Mouse (Mus musculus): Measurements from ENCODE around the gene Bbs10. TPM values are rescaled to one million over a fixed set of nuclear protein-coding genes. Genes with fewer than 3 reads are reported as not detected.

The Bbs10 gene
- 0.91 and 1.4 TPM in 2 replicates for polyA plus RNA-seq (2015; fragmentation: Nextera tagmentation; extraction: Ambion mirVana)

DNA sequence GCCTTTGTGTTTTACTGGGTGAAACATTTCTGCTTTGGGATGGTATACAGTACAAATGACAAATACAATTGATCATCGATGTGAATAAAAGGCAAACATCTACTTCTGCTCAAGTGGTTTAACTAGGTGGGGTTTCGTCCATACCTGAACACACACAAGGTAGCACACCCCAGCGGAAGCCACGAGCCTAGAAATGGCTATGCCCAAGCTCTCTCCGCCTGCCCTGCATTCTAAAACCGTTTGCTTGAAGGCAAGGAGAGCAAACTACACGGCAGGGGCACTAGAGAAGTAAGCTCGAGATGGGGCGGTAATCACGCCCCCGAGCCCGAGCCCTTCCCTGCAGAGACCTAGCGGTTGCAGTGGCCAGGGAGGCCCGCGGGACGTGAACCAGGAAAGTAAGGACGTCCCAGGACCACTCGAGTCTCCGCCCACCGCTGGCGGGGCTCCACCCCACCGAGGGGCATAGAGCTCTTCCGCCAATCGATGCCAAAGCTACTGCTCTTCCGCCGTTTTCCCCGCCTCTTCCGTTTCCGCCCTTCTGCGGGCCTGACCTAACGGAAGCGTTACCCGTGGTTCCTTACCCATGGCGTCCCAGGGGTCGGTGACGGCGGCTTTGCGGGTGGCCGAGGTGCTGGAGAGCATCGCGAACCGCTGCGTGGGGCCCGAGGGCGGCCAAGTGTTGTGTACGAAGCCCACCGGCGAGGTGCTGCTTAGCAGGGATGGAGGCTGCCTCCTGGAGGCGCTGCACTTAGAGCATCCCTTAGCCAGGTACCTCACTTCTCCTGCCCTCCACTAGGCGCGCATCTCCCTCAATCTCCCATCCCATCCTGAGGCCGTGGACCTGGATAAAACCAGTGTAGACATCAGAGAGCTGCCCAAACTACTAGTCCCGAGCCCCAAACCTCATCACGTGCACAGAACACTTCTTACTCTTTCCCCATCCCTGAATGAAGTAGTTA lies at the start of gene Bbs10:
Gene Bbs10 (plus strand): TSS at position 540 of the 959 bp plus-strand sequence.
- peak within 1 kb of the TSS; percentile 66 for H3K9ac ChIP-seq (ENCODE audit: low read depth, low read length)
- H3K36me3 ChIP-seq (ENCODE audit: control insufficient read depth, insufficient read depth), result peaks cover under 1% of the 10 kb centered on the region
- H3K27ac ChIP-seq (ENCODE audit: low read length), result no peak within 1 kb of the TSS
- H3K4me3 ChIP-seq (ENCODE audit: low read depth, low read length), result peak within 1 kb of the TSS; percentile 86
- peak; percentile 99 for ATAC-seq (ENCODE audit: low read depth)
- no peaks in the 10 kb centered on the region for H3K9me3 ChIP-seq (replicated peaks; ENCODE audit: control insufficient read depth, low read length)
- peak within 1 kb of the TSS; percentile 82 for H3K4me2 ChIP-seq (ENCODE audit: low read depth, low read length)
- under 1% methylated on average over 54 of the region's 54 CpGs for WGBS (ENCODE audit: insufficient replicate concordance)
- H3K4me1 ChIP-seq (ENCODE audit: control insufficient read depth, low read depth, low read length), result peaks cover 12% of the 10 kb centered on the region
- no peaks in the 10 kb centered on the region for H3K27me3 ChIP-seq (ENCODE audit: control insufficient read depth, insufficient read depth, low read depth, low read length)

DNA sequence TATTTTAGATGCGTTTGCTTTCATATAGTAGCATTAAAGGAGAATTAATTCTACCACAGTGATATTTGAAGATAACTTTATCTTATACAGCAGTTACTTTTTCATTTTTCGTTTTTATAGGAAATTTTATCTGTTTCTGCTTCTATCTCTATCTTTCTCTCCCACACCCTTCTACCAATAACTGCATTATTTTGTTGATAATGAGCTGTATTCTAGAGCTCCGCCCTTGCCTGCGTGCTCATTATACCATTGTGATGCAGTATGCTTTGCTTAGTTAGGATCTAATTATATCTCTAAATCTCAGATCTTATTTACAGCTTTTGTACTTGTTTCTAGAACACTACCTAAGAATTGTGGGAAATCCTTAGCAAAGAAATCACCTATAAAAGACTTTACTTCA lies 48.3 kb upstream of the Bbs10 start:
- no peaks in the 10 kb centered on the region; the same call in 1 of the 2 replicates for H3K4me1 ChIP-seq (ENCODE audit: control insufficient read depth, low read depth, low read length)
- no peak overlapping the region for H3K9ac ChIP-seq (ENCODE audit: low read depth, low read length)
- no peaks in the 10 kb centered on the region for H3K9me3 ChIP-seq (replicated peaks; ENCODE audit: control insufficient read depth, low read length)
- no peak overlapping the region for H3K4me3 ChIP-seq (ENCODE audit: low read depth, low read length)
- no peaks in the 10 kb centered on the region for H3K36me3 ChIP-seq (ENCODE audit: control insufficient read depth, insufficient read depth)
- no peak overlapping the region for H3K4me2 ChIP-seq (ENCODE audit: low read depth, low read length)
- ATAC-seq (ENCODE audit: low read depth), result peak; percentile 60
- H3K27ac ChIP-seq (ENCODE audit: low read length), result no peak overlapping the region
- H3K27me3 ChIP-seq (ENCODE audit: control insufficient read depth, insufficient read depth, low read depth, low read length), result no peaks in the 10 kb centered on the region
- 27% methylated on average over 4 of the region's 4 CpGs for WGBS (ENCODE audit: insufficient replicate concordance)

DNA sequence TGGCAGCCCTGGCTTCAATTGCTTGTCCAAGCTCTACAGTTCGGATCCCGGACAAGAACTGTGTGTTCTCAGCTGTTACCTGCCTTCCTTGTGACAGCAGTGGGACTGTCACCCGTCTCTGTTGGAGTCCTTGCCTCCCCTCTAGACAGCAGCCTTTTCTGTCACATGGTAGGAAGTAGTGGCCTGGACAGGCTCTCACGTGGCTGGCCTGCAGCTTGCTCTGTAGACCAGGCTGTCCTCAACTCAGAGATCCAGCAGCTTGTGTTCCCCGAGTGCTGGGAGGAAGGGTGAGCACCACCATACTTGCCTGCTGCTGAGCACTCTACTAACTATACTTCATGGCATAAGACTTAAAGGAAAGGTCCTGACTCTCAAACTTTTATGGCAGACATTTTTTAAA lies 46.8 kb upstream of the Bbs10 start:
- Histone ChIP-seq H3K36me3 (ENCODE audit: control insufficient read depth, insufficient read depth) (peaks cover 3% of the 10 kb centered on the region; the same call in 1 of the 2 replicates), H3K27me3 (ENCODE audit: control insufficient read depth, insufficient read depth, low read depth, low read length) (no peaks in the 10 kb centered on the region), H3K9me3 (replicated peaks; ENCODE audit: control insufficient read depth, low read length) (no peaks in the 10 kb centered on the region), H3K4me1 (ENCODE audit: control insufficient read depth, low read depth, low read length) (no peaks in the 10 kb centered on the region; the same call in 1 of the 2 replicates), H3K4me2 (ENCODE audit: low read depth, low read length) (no peak overlapping the region), H3K4me3 (ENCODE audit: low read depth, low read length) (no peak overlapping the region), H3K27ac (ENCODE audit: low read length) (no peak overlapping the region), H3K9ac (ENCODE audit: low read depth, low read length) (no peak overlapping the region)
- ATAC-seq (ENCODE audit: low read depth), result no peak
- 76% methylated on average over 5 of the region's 5 CpGs for WGBS (ENCODE audit: insufficient replicate concordance)

- no peak overlapping the region for H3K4me2 ChIP-seq (ENCODE audit: low read depth, low read length)
- no peak for ATAC-seq (ENCODE audit: low read depth)
- H3K9me3 ChIP-seq (replicated peaks; ENCODE audit: control insufficient read depth, low read length), result no peaks in the 10 kb centered on the region
- no peak overlapping the region for H3K27ac ChIP-seq (ENCODE audit: low read length)
- peaks cover 3% of the 10 kb centered on the region for H3K36me3 ChIP-seq (ENCODE audit: control insufficient read depth, insufficient read depth)
- no peaks in the 10 kb centered on the region; the same call in 1 of the 2 replicates for H3K4me1 ChIP-seq (ENCODE audit: control insufficient read depth, low read depth, low read length)
- no peak overlapping the region for H3K9ac ChIP-seq (ENCODE audit: low read depth, low read length)
- 88% methylated on average over 6 of the region's 6 CpGs for WGBS (ENCODE audit: insufficient replicate concordance)
- no peaks in the 10 kb centered on the region for H3K27me3 ChIP-seq (ENCODE audit: control insufficient read depth, insufficient read depth, low read depth, low read length)
- no peak overlapping the region for H3K4me3 ChIP-seq (ENCODE audit: low read depth, low read length)
These were observed 43.3 kb upstream of the Bbs10 start for GRCm38 (mm10) chr10:111255228-111255627.

DNA sequence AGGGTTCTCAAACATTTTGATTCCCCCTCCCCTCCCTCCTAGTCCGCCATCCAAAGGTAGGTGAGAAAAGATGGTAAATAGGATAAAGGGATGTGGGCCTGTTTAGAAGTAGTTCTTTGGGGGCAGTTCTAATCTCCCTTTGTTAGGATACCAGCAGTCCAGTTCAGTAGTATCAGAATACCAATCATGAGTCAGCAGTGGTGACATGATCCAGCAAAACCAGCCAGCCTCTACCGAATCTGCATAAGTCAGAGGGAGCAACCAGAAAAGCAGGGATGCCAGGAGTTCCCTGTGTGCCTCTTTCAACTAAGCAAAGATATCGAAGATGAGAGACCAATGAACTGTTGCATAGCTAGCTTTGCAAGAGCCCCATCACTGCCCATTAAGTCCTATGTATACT lies 42.3 kb upstream of the Bbs10 start:
- Histone ChIP-seq H3K36me3 (ENCODE audit: control insufficient read depth, insufficient read depth) (peaks cover 3% of the 10 kb centered on the region), H3K27ac (ENCODE audit: low read length) (no peak overlapping the region), H3K9ac (ENCODE audit: low read depth, low read length) (no peak overlapping the region), H3K4me3 (ENCODE audit: low read depth, low read length) (no peak overlapping the region), H3K4me2 (ENCODE audit: low read depth, low read length) (no peak overlapping the region), H3K9me3 (replicated peaks; ENCODE audit: control insufficient read depth, low read length) (no peaks in the 10 kb centered on the region), H3K4me1 (ENCODE audit: control insufficient read depth, low read depth, low read length) (no peaks in the 10 kb centered on the region; the same call in 1 of the 2 replicates), H3K27me3 (ENCODE audit: control insufficient read depth, insufficient read depth, low read depth, low read length) (no peaks in the 10 kb centered on the region)
- 66% methylated on average over 3 of the region's 3 CpGs for WGBS (ENCODE audit: insufficient replicate concordance)
- ATAC-seq (ENCODE audit: low read depth), result peak; percentile 62

DNA sequence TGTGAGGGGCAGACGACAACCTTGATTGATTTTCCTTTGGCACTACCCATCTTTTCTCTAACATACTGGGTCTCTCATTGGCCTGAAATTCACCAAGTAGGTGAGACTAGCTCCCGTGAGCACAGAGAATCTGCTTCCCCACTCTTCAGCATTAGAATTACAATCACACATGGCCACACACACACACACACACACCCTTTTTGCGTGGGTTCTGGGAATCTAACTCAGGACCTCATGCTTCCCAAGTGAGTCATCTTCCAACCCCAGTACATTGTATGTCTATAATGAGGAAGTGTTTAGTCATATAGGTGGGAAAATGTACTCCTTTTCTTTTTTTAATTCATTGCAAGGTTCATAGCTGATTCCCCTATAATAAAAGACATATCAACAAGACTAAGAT lies 41.1 kb upstream of the Bbs10 start:
- Histone ChIP-seq H3K27ac (ENCODE audit: low read length) (no peak overlapping the region), H3K9ac (ENCODE audit: low read depth, low read length) (no peak overlapping the region), H3K4me2 (ENCODE audit: low read depth, low read length) (no peak overlapping the region), H3K9me3 (replicated peaks; ENCODE audit: control insufficient read depth, low read length) (no peaks in the 10 kb centered on the region), H3K4me3 (ENCODE audit: low read depth, low read length) (no peak overlapping the region), H3K4me1 (ENCODE audit: control insufficient read depth, low read depth, low read length) (no peaks in the 10 kb centered on the region; the same call in 1 of the 2 replicates), H3K27me3 (ENCODE audit: control insufficient read depth, insufficient read depth, low read depth, low read length) (no peaks in the 10 kb centered on the region), H3K36me3 (ENCODE audit: control insufficient read depth, insufficient read depth) (peaks cover 3% of the 10 kb centered on the region)
- ATAC-seq (ENCODE audit: low read depth), result no peak
- WGBS (ENCODE audit: insufficient replicate concordance), result 77% methylated on average over 3 of the region's 3 CpGs

DNA sequence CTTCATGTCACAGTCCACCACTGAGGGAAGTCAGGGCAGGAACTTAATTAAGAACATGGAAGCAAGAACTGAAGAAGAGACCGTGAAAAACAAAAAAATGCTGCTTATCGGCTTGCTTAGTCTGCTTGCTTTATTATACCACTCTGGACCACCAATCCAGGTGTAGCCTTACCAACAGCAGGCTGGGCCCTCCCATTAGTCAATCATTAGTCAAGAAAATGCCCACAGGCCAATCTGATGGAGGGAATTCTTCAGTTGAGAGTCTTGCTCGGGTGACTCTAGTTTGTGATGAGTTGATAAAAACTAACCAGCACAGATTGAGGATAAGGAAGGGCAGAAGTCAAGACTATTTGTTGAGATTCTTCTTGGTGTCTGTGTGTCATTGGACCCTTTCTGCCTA lies 40.2 kb upstream of the Bbs10 start:
- Histone ChIP-seq H3K27me3 (ENCODE audit: control insufficient read depth, insufficient read depth, low read depth, low read length) (no peaks in the 10 kb centered on the region), H3K4me2 (ENCODE audit: low read depth, low read length) (no peak overlapping the region), H3K9ac (ENCODE audit: low read depth, low read length) (no peak overlapping the region), H3K27ac (ENCODE audit: low read length) (no peak overlapping the region), H3K4me3 (ENCODE audit: low read depth, low read length) (no peak overlapping the region), H3K9me3 (replicated peaks; ENCODE audit: control insufficient read depth, low read length) (no peaks in the 10 kb centered on the region), H3K4me1 (ENCODE audit: control insufficient read depth, low read depth, low read length) (no peaks in the 10 kb centered on the region; the same call in 1 of the 2 replicates), H3K36me3 (ENCODE audit: control insufficient read depth, insufficient read depth) (peaks cover 3% of the 10 kb centered on the region)
- 64% methylated on average over 3 of the region's 3 CpGs for WGBS (ENCODE audit: insufficient replicate concordance)
- ATAC-seq (ENCODE audit: low read depth), result no peak

GRCm38 (mm10) chr10:111271687-111272086 lies 26.8 kb upstream of the Bbs10 start:
- Histone ChIP-seq H3K9me3 (replicated peaks; ENCODE audit: control insufficient read depth, low read length) (no peaks in the 10 kb centered on the region), H3K4me3 (ENCODE audit: low read depth, low read length) (no peak overlapping the region), H3K27ac (ENCODE audit: low read length) (no peak overlapping the region), H3K36me3 (ENCODE audit: control insufficient read depth, insufficient read depth) (peaks cover 43% of the 10 kb centered on the region), H3K9ac (ENCODE audit: low read depth, low read length) (no peak overlapping the region), H3K27me3 (ENCODE audit: control insufficient read depth, insufficient read depth, low read depth, low read length) (no peaks in the 10 kb centered on the region), H3K4me2 (ENCODE audit: low read depth, low read length) (no peak overlapping the region), H3K4me1 (ENCODE audit: control insufficient read depth, low read depth, low read length) (no peaks in the 10 kb centered on the region)
- WGBS (ENCODE audit: insufficient replicate concordance), result 84% methylated on average over 15 of the region's 15 CpGs
- ATAC-seq (ENCODE audit: low read depth), result 0 out of 2 replicates have a peak, but pooled peaks have one; percentile 35

GRCm38 (mm10) chr10:111272905-111273304 lies 25.6 kb upstream of the Bbs10 start:
- H3K36me3 ChIP-seq (ENCODE audit: control insufficient read depth, insufficient read depth), result peaks cover 47% of the 10 kb centered on the region
- no peaks in the 10 kb centered on the region for H3K27me3 ChIP-seq (ENCODE audit: control insufficient read depth, insufficient read depth, low read depth, low read length)
- H3K27ac ChIP-seq (ENCODE audit: low read length), result no peak overlapping the region
- H3K9ac ChIP-seq (ENCODE audit: low read depth, low read length), result no peak overlapping the region
- H3K4me3 ChIP-seq (ENCODE audit: low read depth, low read length), result no peak overlapping the region
- no peaks in the 10 kb centered on the region for H3K4me1 ChIP-seq (ENCODE audit: control insufficient read depth, low read depth, low read length)
- WGBS (ENCODE audit: insufficient replicate concordance), result 73% methylated on average over 11 of the region's 11 CpGs
- no peak for ATAC-seq (ENCODE audit: low read depth)
- H3K4me2 ChIP-seq (ENCODE audit: low read depth, low read length), result no peak overlapping the region
- H3K9me3 ChIP-seq (replicated peaks; ENCODE audit: control insufficient read depth, low read length), result no peaks in the 10 kb centered on the region

All from liver, embryonic 16.5 days (tissue).